Mouse (Mus musculus): ENCODE results near the gene Ccl27a. TPM values are rescaled to one million over a fixed set of nuclear protein-coding genes. Genes with fewer than 3 reads are reported as not detected.

Gene Ccl27a
- polyA plus RNA-seq, 1 experiment from 2014 or later: 42.4 TPM

Other genes with a start within 250 kb of the Ccl27a start
- 1.9 and 2.8 TPM in 2 replicates for gene Fam219a, start 204.7 kb downstream of the Ccl27a start, polyA plus RNA-seq (2015; fragmentation: Nextera tagmentation; extraction: Ambion mirVana)
- gene Dnaic1, start 204.5 kb downstream of the Ccl27a start, polyA plus RNA-seq (2015; fragmentation: Nextera tagmentation; extraction: Ambion mirVana): 1.6 and 1.7 TPM in 2 replicates
- 19.1 and 22.6 TPM in 2 replicates for gene Enho, start 133.9 kb downstream of the Ccl27a start, polyA plus RNA-seq (2015; fragmentation: Nextera tagmentation; extraction: Ambion mirVana)
- gene Cntfr, start 77.2 kb downstream of the Ccl27a start, polyA plus RNA-seq (2015; fragmentation: Nextera tagmentation; extraction: Ambion mirVana): 19.8 and 22.1 TPM in 2 replicates
- gene Il11ra1, start 74.3 kb downstream of the Ccl27a start, polyA plus RNA-seq (2015; fragmentation: Nextera tagmentation; extraction: Ambion mirVana): 137 and 157 TPM in 2 replicates
- 76.2 and 83.6 TPM in 2 replicates for gene Rpp25l, start 60.7 kb downstream of the Ccl27a start, polyA plus RNA-seq (2015; fragmentation: Nextera tagmentation; extraction: Ambion mirVana)
- 128 and 132 TPM in 2 replicates for gene Dctn3, start 51.1 kb downstream of the Ccl27a start, polyA plus RNA-seq (2015; fragmentation: Nextera tagmentation; extraction: Ambion mirVana)
- 0.12 and 0.17 TPM in 2 replicates for gene Arid3c, start 43.1 kb downstream of the Ccl27a start, polyA plus RNA-seq (2015; fragmentation: Nextera tagmentation; extraction: Ambion mirVana)
- 50.7 and 52.5 TPM in 2 replicates for gene Galt, start 19.0 kb downstream of the Ccl27a start, polyA plus RNA-seq (2015; fragmentation: Nextera tagmentation; extraction: Ambion mirVana)
- 79.7 and 87.4 TPM in 2 replicates for gene Sigmar1, start 18.1 kb downstream of the Ccl27a start, polyA plus RNA-seq (2015; fragmentation: Nextera tagmentation; extraction: Ambion mirVana)
- 21.7 and 22.4 TPM in 2 replicates for gene Gm21541, start 129.4 kb upstream of the Ccl27a start, polyA plus RNA-seq (2015; fragmentation: Nextera tagmentation; extraction: Ambion mirVana)
- 1.9 and 2.2 TPM in 2 replicates for gene Gm20878, start 167.3 kb upstream of the Ccl27a start, polyA plus RNA-seq (2015; fragmentation: Nextera tagmentation; extraction: Ambion mirVana)
- 0.21 TPM in 2 replicates for gene Fam205a4, start 191.8 kb upstream of the Ccl27a start, polyA plus RNA-seq (2015; fragmentation: Nextera tagmentation; extraction: Ambion mirVana)

Measured in kidney, embryonic 15.5 days (tissue).